Mouse (Mus musculus): ENCODE results near the gene Rpl23a.

Rpl23a gene

DNA sequence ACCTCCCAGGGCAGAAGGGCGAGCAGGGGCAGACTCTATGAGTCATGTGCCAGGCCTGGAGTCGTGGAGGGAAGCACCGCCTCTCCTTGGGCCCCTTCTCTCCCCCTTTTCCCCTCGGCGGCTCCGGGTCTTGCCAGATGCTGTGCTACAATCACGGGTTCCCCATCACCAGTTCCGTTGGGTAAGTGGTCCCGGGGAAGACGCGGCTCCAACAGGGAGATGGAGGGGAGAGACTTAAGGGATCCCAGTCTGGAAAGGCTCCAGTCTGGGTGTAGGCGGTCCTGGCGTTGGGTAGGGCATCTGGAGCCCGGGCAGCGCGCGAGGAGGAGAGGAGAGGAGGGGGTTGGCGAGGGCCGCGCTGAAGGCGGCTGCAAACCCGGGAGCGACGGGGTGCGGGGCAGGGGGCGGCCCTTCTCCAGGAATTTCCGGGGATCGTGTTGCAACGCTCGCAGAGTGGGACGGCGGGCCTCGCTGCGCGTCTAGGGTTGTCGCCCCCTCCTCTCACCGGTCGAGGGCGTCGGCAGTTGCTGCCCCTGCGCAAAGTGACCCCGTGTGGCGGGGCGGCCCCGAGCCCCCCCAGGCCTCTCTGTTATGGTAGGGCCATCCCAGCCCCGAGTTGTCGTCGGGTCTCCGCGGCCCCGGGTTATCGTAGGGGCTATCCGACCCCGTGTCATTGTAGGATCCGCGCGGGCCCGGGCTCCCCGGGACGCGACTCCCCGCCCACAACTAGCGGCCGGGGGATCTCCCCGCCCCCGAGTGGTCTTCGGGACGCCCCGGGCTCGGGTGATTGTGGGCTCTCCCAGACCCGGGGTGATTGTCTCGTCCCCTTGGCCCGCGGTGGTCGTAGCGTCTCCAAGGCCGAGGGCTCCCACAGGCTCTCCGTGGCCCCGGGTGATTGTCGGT is 5.2 kb upstream of the Rpl23a start, which contains the start of gene Rab34:
Gene Rab34 (plus strand): TSS at position 100 of the 903 bp plus-strand sequence.
- in situ Hi-C loops (cut with MboI, MseI): loop anchor here (10.0 kb wide), 1 partner anchor 946 kb away; no protein-coding TSS in a partner anchor

DNA sequence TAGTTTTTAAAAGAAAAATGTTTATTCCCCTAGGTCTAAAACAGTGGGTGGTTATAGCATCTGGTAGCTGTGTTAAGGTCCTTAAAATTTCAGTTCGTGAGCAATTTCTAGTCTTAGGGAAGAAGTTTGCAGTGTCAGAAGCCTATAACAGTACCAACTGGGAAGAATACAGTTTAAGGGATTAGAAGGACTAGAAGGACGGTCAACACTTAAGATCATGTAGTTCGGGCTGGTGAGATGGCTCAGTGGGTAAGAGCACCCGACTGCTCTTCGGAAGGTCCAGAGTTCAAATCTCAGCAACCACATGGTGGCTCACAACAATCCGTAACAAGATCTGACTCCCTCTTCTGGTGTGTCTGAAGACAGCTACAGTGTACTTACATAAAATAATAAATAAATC is 1.3 kb upstream of the Rpl23a start:
- in situ Hi-C loops (cut with MboI, MseI): loop anchor here (10.0 kb wide), 1 partner anchor 950 kb away; no protein-coding TSS in a partner anchor

DNA sequence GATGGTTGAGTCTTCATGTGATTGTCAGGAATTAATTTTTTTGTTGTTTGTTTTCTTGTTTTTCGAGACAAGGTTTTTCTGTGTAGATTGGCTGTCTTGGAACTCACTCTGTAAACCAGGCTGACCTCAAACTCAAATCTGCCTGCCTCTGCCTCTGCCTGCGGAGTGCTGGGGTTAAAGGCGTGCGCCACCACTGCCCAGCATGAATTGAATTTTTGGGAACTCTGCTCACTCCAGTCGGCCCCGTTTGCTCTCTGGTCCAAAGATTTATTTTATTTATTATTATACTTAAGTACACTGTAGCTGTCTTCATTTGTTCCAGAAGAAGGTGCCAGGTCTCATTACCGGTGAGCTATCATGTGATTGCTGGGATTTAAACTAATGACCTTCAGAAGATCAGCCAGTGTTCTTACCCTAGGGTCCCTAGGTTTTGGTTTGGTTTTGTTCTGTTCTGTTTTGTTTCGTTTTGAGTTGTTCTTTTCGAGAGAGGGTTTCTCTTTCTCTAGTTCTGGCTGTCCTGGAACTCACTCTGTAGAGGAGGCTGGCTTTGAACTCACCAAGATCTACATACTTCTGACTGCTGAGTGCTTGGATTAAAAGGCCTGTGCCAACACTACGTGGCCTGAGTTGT is 615 bp upstream of the Rpl23a start:
- in situ Hi-C loops (cut with MboI, MseI): loop anchor here (10.0 kb wide), 1 partner anchor 951 kb away; no protein-coding TSS in a partner anchor

DNA sequence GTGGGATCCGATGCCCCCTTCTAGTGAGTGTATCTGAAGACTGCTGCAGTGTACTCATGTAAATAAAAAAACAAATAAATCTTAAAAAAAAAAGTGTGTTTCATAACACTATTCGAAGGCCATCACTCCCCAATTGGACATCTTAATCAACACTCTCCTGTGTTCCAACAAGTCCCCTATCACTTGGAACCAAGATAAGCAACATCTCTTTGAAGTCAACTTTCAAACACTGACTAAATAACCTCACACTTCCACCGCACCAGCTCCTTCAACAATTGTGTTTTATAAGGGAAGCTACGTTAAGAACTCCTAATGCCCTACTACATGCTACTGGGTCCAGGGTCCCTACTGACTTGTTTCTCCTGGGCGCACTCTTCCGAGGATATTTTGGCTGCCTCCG is 934 bp downstream of the Rpl23a start:
- in situ Hi-C loops (cut with MboI, MseI): loop anchor here (10.0 kb wide), 1 partner anchor 952 kb away; no protein-coding TSS in a partner anchor

DNA sequence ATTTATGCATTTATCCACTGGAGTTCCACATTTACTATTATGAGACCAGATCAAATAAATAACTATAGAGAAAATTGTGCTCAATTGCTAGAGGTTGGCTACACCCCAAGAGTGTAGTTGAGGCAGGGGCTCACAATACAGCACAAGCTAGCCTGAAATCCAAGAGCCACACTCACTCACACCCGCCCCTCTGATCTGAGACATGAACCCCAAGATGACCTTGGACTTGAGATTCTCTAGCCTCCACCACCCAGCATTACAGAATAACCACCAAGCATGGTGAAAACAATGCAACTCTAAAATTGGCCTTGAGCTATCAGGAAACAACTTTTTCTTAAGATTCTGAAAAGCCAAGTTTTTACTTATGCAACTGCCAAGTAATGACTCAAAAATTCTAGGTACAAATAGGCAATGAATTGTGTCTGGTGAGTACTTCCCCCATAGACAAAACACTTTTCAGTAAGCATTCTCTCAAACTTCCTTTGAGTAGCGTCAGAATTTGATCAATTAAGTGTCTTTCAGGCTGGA is 1.5 kb downstream of the Rpl23a start:
- in situ Hi-C loops (cut with MboI, MseI): loop anchor here (10.0 kb wide), 1 partner anchor 953 kb away; no protein-coding TSS in a partner anchor

DNA sequence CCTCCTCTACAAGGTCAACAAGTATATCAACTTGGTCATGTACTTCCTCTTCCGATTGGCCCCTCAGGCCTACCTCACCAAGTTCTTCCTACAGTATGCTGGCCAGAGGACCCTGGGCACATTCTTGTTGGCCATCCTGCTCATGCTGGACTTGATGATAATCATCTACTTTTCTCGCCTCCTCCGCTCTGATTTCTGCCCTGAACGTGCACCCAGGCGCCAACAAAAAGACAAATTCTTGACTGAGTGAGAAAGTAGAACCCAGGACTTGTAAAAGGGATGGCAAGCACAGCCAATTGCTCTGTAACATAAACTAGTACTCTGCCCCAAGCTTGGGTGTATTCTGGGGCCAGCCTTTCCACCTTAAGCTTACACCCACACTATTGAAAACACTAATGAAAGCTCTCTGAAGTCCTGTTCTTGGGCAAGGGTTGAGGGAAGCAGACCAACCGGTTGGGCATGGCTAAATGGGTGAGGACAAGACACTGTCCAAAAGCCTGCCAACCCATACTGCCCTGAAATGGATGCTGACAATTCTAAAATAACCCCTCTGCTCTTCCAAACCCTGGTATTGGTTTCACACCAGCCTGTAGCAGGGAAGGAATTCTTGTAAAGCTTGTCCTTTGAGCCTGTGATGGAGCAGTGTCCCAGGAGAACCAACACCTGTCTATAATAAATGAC is 3.2 kb downstream of the Rpl23a start:
- in situ Hi-C loops (cut with MboI, MseI): loop anchor here (10.0 kb wide), 1 partner anchor 955 kb away; no protein-coding TSS in a partner anchor

DNA sequence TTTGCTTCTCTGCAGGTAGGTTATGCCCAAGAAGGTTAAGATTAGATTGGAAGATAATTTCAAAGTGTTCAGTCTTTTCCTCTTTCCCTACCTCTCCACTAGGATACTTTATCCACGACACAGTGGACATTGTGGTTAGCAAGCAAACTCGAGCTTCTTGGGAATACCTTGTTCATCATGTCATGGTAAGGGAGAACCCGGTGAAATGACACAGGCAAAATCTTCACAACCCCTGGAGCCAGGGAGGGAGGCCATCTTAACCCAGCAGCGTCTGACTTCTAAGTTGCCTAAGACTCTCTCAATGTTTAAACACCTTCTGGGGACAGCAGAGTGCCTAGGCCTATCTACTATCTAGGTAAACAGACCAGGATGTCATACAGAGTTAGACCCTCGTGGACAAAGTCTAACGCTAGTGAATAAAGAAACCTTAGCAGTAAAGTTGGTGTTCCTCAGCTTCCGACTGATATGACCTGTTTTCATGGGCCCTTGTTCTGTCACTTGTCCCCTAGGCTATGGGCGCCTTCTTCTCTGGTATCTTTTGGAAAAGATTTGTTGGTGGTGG is 3.9 kb downstream of the Rpl23a start:
- in situ Hi-C loops (cut with MboI, MseI): loop anchor here (5.0 kb wide), 1 partner anchor 63 kb away; no protein-coding TSS in a partner anchor

DNA sequence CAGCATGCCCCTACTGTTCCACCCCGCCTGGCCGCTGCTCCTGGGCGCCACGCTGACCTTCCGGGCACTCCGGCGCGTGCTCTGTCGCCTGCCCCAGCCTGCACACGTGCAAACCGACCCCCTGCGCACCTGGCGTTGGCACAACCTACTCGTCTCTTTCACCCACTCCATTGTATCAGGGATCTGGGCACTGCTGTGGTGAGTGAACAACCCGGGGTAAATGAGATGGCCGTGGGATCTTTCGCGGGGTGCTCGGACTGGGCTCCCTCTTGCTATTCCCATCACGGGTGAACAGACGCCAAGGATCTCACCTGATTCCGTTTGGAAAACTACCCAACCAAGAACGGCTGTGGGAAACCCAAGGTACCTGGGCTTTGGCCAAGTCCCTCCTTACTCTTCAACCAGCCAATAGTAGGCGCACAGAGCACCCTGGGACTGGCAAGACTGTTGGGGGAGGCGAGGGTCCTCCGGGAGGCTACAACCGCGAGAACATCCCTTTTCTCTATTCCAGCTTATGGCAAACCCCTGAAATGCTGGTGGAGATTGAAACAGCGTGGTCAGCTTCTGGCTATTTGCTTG is 4.4 kb downstream of the Rpl23a start:
- in situ Hi-C loops (cut with MboI, MseI): loop anchor here (5.0 kb wide), 1 partner anchor 63 kb away; no protein-coding TSS in a partner anchor

DNA sequence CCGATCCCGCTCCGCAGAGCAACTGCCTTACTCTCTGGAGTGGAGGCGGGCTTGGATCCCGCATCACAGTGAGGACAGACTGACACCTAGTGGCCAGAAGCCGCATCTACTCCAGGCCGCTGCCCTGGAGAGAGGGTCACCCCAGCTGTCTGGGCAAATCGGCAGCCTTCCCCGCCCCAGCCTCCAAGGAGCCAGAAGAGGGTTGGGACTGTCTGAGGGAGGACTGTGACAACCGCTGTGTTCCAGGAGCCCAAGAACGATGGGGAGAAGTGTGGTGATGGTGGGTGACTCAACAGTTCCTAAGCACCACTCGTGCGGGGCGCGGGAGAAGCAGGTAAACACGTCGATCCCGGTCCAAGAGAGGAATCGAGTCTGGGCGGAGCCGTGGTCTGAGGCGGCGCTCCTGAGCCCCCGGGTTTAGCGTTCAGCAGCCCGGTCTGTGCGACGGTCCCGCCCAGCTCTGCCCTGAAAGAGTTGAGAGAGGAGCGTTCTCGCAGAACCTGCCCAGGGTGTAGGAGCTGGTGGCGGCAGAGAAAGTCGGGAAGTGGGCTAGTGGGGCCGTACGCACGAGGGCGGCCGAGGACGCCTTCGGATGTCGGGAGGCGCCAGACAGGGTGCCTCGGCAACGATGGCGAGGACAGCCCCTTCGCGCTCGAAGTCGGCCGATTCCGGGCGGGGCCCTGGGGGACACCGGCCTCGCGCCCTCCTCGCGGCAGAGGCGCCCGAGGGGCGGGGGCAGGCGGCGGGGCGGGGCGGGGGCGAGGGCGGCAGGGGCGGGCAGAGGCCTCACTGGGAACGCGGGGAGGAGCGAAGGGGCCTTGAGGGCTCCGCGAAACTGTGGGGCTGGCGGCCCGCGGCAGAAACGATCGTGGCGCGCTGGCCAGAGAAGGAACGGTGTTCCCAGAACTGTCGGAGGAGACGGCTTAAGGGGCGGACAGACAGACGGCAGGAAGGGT is 5.2 kb downstream of the Rpl23a start:
- in situ Hi-C loops (cut with MboI, MseI): loop anchor here (5.0 kb wide), 1 partner anchor 64 kb away; no protein-coding TSS in a partner anchor

DNA sequence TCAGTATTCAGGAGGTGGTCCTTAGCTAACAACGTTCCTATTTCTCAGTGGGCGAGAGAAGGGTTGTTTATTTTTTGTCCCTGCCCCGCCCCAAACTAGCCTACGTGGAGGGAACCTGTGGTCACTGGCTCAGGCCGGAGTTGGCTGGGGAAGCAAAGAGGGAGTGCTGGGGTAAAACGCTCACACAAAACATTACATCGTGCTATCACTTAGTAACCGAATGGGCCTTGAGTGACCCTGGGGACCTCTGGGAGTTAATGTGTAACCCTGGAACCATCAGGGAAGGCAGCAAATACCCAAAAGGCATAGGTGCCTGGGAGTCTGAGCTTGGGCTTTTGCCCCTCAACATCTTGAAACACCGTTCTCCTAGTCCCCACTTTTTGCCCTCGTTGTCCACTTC is 5.9 kb downstream of the Rpl23a start:
- in situ Hi-C loops (cut with MboI, MseI): loop anchor here (5.0 kb wide), 1 partner anchor 65 kb away; no protein-coding TSS in a partner anchor

DNA sequence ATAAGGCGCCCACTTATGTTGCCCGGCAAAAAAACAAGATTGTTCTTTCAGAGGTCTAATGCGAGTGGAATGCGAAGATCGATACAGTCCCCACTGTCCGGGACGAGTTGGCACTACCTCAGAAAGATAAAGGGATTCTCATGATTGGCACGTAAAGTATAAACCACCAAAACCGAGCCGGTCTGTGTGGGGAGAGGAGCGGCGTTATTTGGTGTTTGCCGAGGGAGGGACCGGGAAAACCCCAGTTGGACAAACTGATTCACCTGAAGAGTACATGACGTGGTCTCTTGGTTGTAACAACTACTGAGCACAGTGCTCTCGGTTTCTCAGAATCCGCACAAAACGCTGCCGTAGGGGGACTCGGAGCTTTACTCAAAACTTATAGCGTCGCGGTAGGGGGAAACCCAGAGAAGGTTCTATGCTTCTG is 6.5 kb downstream of the Rpl23a start:
- in situ Hi-C loops (cut with MboI, MseI): loop anchor here (5.0 kb wide), 1 partner anchor 65 kb away; no protein-coding TSS in a partner anchor

DNA sequence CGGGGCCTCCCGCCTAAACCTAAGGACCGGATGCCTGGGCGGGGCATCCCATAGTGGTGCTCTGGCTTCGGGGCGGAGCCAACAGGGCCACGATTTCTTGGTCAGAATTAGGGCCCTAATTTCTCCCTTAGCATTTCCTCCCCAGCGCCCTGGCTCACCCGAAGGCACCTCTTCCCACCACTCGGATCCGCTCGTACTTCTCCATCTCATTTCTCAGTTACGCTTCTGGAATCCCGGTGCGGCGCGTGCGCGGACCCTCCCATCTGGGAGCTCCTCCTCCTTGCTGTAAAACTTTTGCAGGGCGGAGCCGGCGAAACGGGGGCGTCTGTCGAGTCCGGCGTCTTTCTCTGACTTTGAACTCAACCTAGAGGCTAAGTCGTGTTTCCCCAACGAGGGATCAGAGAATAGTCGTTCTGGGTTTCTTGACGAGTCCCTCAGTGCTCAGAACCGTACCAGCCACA is 7.0 kb downstream of the Rpl23a start, which contains the start of the genes Nek8 and Tlcd1:
Gene Nek8 (minus strand): TSS at position 274 of the 461 bp plus-strand sequence.
Gene Tlcd1 (plus strand): TSS at position 310 of the 461 bp plus-strand sequence.
- in situ Hi-C loops (cut with MboI, MseI): loop anchor here (5.0 kb wide), 1 partner anchor 66 kb away; no protein-coding TSS in a partner anchor

DNA sequence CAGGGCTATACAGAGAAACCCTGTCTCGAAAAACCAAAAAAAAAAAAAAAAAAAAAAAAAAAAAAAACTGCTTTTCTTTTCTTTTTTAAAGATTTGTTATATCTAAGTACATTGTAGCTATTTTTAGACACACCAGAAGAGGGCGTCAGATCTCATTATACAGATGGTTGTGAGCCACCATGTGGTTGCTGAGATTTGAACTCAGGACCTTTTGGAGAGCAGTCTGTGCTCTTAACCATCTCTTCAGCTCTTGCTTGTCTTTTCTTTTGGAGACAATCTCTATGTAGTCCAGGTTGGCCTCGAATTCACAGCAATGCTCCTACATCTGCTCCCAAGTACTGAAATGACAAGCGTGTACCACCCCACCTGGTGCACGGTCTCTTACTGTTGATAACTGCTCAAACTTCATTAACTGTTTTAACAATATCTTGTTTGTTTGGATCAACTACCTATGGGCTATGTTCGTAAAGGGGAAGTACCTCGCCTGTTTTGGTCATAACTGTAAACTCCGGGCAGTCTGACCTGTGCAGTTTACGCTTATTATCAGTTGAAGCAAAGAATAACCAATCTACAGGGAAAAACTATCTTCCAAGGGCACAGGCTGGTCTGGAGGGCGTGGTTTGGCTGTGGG is 7.5 kb downstream of the Rpl23a start:
- in situ Hi-C loops (cut with MboI, MseI): loop anchor here (5.0 kb wide), 1 partner anchor 66 kb away; no protein-coding TSS in a partner anchor

DNA sequence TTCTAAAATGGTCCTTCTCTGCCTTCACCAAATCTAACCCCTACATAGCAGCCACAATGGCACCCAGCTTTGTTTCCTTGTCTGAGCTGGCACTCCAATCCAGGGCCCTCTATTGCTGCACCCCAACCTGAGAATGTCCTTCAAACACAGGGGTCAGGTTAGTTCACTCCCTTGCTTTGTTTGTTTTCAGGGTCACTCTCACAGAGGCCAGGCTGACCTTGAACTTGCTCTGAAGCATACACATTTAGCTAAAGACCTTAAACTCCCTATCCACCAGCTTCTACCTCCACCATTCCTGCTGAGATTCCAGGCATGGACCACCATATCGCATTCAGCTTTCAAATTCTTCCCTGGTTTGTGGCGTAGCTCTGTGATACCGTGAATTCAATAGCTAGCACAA is 8.9 kb downstream of the Rpl23a start:
- in situ Hi-C loops (cut with MboI, MseI): no loop called here

DNA sequence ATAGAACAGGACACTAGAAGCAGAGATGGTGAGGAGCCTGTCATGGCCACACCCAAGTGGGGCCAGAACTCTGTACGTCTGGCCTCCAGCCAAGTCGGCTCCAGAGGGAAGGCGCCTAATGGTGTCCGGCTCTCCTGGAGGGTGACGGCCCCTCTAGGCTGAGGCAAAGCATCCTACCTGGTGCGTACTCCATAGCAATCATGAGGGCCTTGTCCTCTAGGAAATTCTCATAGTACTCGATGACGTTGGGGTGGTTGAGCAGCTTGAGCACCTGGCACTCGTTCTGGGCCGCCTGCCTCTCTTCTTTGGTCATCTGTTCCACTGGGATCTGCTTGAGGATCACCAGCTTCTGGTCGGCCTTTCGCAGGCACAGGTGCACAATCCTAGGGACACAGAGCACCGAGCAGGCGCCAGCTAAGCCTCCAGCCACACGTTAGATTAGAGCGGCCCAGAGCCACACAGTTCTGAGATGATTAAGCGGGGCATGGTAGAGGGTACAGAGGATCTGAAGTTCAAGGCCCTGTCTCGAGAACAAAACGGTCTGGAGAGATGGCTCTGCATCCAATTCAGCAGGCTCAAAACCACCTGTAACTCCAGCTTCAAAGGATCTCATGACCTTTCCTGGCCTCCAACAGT is 10.5 kb downstream of the Rpl23a start:
- in situ Hi-C loops (cut with MboI, MseI): no loop called here

DNA sequence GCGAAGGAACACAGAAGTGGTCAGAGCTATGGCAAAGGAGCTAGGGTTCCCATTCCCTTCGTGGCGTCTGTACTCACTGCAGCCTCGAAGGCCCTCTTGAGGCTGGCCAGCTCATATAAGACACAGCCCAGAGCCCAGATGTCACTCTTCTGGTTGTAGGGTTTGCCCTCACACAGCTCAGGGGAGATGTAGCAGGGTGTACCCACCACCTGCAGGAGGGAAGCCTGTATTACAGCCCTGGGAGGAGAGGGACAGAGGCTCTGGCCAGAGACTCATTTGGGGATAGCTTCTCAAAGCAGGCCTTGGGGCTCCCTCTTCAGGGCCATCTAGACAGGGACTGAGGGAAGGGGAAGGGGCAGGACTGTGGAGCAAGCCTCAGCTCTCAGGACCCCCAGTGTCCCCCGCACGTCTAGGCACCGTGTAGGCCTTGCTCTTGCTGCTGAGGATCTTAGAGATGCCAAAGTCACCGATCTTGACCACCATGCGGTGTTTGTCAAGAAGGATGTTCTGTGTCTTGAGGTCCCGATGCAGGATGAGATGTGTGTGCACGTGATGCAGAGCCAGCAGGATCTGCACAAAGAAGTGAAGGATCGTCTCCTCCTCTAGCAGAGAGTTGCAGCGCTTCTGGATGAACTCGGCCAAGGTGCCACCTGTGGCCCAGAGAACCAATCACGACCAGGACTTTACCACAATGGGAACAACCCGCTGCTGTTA is 11.2 kb downstream of the Rpl23a start:
- in situ Hi-C loops (cut with MboI, MseI): no loop called here

DNA sequence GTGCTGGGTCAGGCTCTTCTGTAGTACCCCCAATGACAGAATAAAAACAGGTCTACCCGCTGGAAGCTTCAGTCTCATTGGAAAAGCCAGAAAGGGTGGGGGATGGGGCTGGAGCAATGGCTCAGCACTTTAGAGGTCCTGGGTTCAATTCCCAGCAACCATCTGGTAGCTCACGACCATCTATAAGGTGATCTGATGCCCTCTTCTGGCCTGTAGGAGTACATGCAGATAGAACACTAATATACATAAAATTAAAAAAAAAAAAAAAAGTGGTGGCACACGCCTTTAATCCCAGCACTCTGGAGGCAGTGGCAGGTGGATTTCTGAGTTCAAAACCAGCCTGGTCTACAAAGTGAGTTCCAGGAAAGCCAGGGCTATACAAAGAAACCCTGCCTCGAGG is 12.1 kb downstream of the Rpl23a start:
- in situ Hi-C loops (cut with MboI, MseI): no loop called here

Data from T-helper 2 cell (primary cell).